In genomic region chr19:49855481-49856035, GRCm38 (mm10) we compare ENCODE assay signal across 14 mouse cellular contexts.
DNase-seq lines count a peak whose midpoint lies in the region; ATAC-seq lines count a peak whose summit lies in the region.
"Had no signal": no experiment of that assay in that cellular context is flagged by ENCODE, and none has a peak within 500 bp of the region (broad histone marks: within the 10 kb centered on the region; RNA-seq: fewer than 3 reads in every experiment).

No protein-coding gene starts in this region.

- H3K9ac ChIP-seq in hindbrain, embryonic 12.5 days = no peak overlapping the region
- no peak overlapping the region for H3K9ac ChIP-seq in hindbrain, embryonic 14.5 days

- H3K4me3 ChIP-seq in hindbrain, embryonic 10.5 days = no peak overlapping the region
- no peak overlapping the region for H3K4me3 ChIP-seq in hindbrain, embryonic 12.5 days
- no peak overlapping the region for H3K4me3 ChIP-seq in hindbrain, embryonic 14.5 days (replicated peaks; ENCODE audit: low read length)

- H3K36me3 ChIP-seq in hindbrain, embryonic 10.5 days = no peaks in the 10 kb centered on the region
- no peaks in the 10 kb centered on the region for H3K36me3 ChIP-seq in hindbrain, embryonic 12.5 days
- H3K36me3 ChIP-seq in hindbrain, embryonic 14.5 days (replicated peaks; ENCODE audit: control insufficient read depth, insufficient read depth) = no peaks in the 10 kb centered on the region
- H3K36me3 ChIP-seq: G1E had no signal

- peak; percentile 15 for DNase-seq in hindbrain, embryonic 10.5 days (ENCODE audit: low spot score)
- peak; percentile 4 for DNase-seq in right cerebral cortex, adult 18-20 months
- no peak for DNase-seq in right cerebral cortex, postnatal 14 days
- peak; percentile 27 for DNase-seq in hindbrain, embryonic 14.5 days (ENCODE audit: low spot score)
- peak; percentile 87 for DNase-seq in retina, postnatal 1 day
- DNase-seq in cerebellum, postnatal 25 days = no peak
- DNase-seq in cerebellum, postnatal 14 days = no peak
- DNase-seq: B cell, adult 2 months; heart, postnatal 10 days; kidney, adult 9 months; lung, adult 18-20 months had no signal

- H3K9me3 ChIP-seq in hindbrain, embryonic 10.5 days = no peaks in the 10 kb centered on the region
- no peaks in the 10 kb centered on the region for H3K9me3 ChIP-seq in hindbrain, embryonic 12.5 days (replicated peaks)
- H3K9me3 ChIP-seq in hindbrain, embryonic 14.5 days (ENCODE audit: control insufficient read depth, low read length) = no peaks in the 10 kb centered on the region

- no peaks in the 10 kb centered on the region for H3K27me3 ChIP-seq in hindbrain, embryonic 10.5 days (ENCODE audit: insufficient read depth, poor library complexity, severe bottlenecking)
- H3K27me3 ChIP-seq in hindbrain, embryonic 12.5 days = no peaks in the 10 kb centered on the region
- no peaks in the 10 kb centered on the region for H3K27me3 ChIP-seq in hindbrain, embryonic 14.5 days (ENCODE audit: control insufficient read depth, insufficient read depth, low read length)

- no peak for ATAC-seq in hindbrain, embryonic 12.5 days (ENCODE audit: low FRiP score)
- peak; percentile 51; the same call in 1 of the 2 replicates for ATAC-seq in hindbrain, embryonic 14.5 days (ENCODE audit: low FRiP score)

- peaks cover 10% of the 10 kb centered on the region; the same call in 1 of the 2 replicates for H3K4me1 ChIP-seq in hindbrain, embryonic 10.5 days (replicated peaks)
- no peaks in the 10 kb centered on the region for H3K4me1 ChIP-seq in hindbrain, embryonic 12.5 days
- no peaks in the 10 kb centered on the region for H3K4me1 ChIP-seq in hindbrain, embryonic 14.5 days (replicated peaks; ENCODE audit: control insufficient read depth, insufficient read depth, low read length)

- 57% methylated on average over 9 of the region's 9 CpGs for WGBS in hindbrain, embryonic 10.5 days
- WGBS in hindbrain, embryonic 12.5 days = 50% methylated on average over 9 of the region's 9 CpGs
- WGBS in hindbrain, embryonic 14.5 days = 43% methylated on average over 9 of the region's 9 CpGs

- no peak overlapping the region for H3K4me2 ChIP-seq in hindbrain, embryonic 12.5 days (replicated peaks)
- H3K4me2 ChIP-seq in hindbrain, embryonic 14.5 days (replicated peaks) = no peak overlapping the region

- no peak overlapping the region for H3K27ac ChIP-seq in hindbrain, embryonic 10.5 days
- H3K27ac ChIP-seq in hindbrain, embryonic 12.5 days = no peak overlapping the region
- H3K27ac ChIP-seq in hindbrain, embryonic 14.5 days = no peak overlapping the region
- H3K27ac ChIP-seq: stomach, postnatal 0 days had no signal

Comparison
In these comparisons a context has a peak if more than half of its experiments do, and no peak if none do; other contexts are left out.
1. DNase-seq: peak in hindbrain, embryonic 10.5 days (single experiment), right cerebral cortex, adult 18-20 months (single experiment), hindbrain, embryonic 14.5 days (single experiment) and retina, postnatal 1 day (single experiment); none in right cerebral cortex, postnatal 14 days (single experiment), cerebellum, postnatal 25 days (0 of 2) and cerebellum, postnatal 14 days (0 of 2).